Mouse (Mus musculus) hindbrain, embryonic 15.5 days (tissue): ENCODE results near the gene Pusl1. TPM values are rescaled to one million over a fixed set of nuclear protein-coding genes. Genes with fewer than 3 reads are reported as not detected.
A peak's percentile ranks its signal among the peaks of the same experiment; 100 is the strongest.

Source experiments
- ATAC-seq: fragments of 200-750 bp; cut with Nextera tagmentation; 2 replicates; pipeline ENCODE4 v1.8.0; 2017; ENCODE audit warnings: low read depth, moderate number of reproducible peaks, moderate TSS enrichment; ENCODE audit not compliant: low FRiP score
- H3K27ac ChIP-seq: fragments of 300-500 bp; sonication (generic); replicated peaks from 2 replicates; pipeline ENCODE4 v1.5.1; 2015; ENCODE audit warnings: mild to moderate bottlenecking, inconsistent platforms
- H3K27me3 ChIP-seq: fragments of 300-500 bp; sonication (generic); 2 replicates; pipeline ENCODE4 v1.6.1; 2015; ENCODE audit warnings: control low read depth, inconsistent platforms
- H3K36me3 ChIP-seq: fragments of 300-500 bp; sonication (generic); 2 replicates; pipeline ENCODE4 v1.6.1; 2015; ENCODE audit warnings: control low read depth, inconsistent platforms
- H3K4me1 ChIP-seq: fragments of 300-500 bp; sonication (generic); replicated peaks from 2 replicates; pipeline ENCODE4 v1.6.1; 2015; ENCODE audit warnings: control low read depth, inconsistent platforms
- H3K4me2 ChIP-seq: fragments of 300-500 bp; sonication (generic); 2 replicates; pipeline ENCODE4 v1.6.1; 2015; ENCODE audit warnings: moderate library complexity, mild to moderate bottlenecking, inconsistent platforms
- H3K4me3 ChIP-seq: fragments of 300-500 bp; sonication (generic); 2 replicates; pipeline ENCODE4 v1.5.1; 2015; ENCODE audit warnings: mild to moderate bottlenecking, inconsistent platforms
- H3K9ac ChIP-seq: fragments of 300-500 bp; sonication (generic); 2 replicates; pipeline ENCODE4 v1.6.1; 2015; ENCODE audit warnings: inconsistent platforms
- H3K9me3 ChIP-seq: fragments of 300-500 bp; sonication (generic); 2 replicates; pipeline ENCODE4 v1.6.1; 2016; ENCODE audit warnings: control low read depth, inconsistent platforms
- WGBS: fragments of 180-500 bp; shearing (Covaris S2); methylation state at CpG from one replicate; pipeline ENCODE4 v1.1.7; 2015; 5-methylcytosine and 5-hydroxymethylcytosine counted together
- polyA plus RNA-seq: library from polyadenylated mRNA; unstranded; fragments of >200 nt; fragmentation: Nextera tagmentation; extraction: Ambion mirVana; gene quantifications from 2 replicates; pipeline ENCODE4 v1.2.1, GENCODE M21; 2015

Gene Pusl1
- polyA plus RNA-seq, 1 experiment from 2014 or later, result 62.9 TPM

- no peak overlapping the region for H3K9ac ChIP-seq
- no peaks in the 10 kb centered on the region for H3K9me3 ChIP-seq
- H3K4me1 ChIP-seq, result peaks cover 43% of the 10 kb centered on the region
- H3K27ac ChIP-seq, result no peak overlapping the region
- H3K4me3 ChIP-seq, result no peak overlapping the region
- H3K36me3 ChIP-seq, result peaks cover 19% of the 10 kb centered on the region; the same call in 1 of the 2 replicates
- WGBS, result 92% methylated on average over 3 of the region's 3 CpGs
- H3K27me3 ChIP-seq, result no peaks in the 10 kb centered on the region
- no peak for ATAC-seq
- H3K4me2 ChIP-seq, result no peak overlapping the region
Measured at GRCm38 (mm10) chr4:155851368-155851767, 40.2 kb downstream of the Pusl1 start.

DNA sequence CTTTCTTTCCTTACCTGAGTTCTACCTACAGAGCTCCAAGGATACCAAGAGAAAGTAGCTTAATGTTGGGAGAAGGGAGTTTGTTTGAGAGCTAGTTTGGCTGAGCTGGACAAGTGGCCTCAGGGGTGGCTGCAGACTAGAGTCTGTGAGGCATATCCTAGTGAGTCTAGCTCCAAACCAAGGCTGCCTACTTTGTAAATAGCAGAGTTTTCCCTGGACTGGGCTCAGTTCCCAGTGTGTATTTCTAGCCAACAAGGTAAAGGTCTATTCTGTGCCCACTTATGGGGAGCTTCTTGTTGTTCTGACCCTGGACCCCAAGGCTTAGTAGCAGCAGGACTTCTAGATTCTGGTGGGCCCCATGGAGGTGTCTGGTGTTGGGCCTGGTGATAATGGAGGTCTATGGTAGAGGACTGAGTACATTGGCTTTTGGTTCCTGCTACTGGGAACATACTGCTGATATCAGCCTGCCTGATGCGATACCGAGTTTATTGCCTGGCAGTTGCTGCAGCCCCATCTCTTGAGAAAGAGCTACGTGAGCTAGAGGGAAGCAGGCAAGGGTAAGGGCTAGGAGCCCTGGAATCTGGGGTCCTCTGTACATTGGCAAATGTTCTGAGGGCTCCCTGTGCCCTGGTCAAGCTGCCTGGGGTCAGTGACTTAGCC lies 41.7 kb downstream of the Pusl1 start:
- H3K4me2 ChIP-seq, result 0 out of 2 replicates have a peak overlapping the region, but pooled peaks have one; percentile 84
- WGBS, result 91% methylated on average over 3 of the region's 3 CpGs

DNA sequence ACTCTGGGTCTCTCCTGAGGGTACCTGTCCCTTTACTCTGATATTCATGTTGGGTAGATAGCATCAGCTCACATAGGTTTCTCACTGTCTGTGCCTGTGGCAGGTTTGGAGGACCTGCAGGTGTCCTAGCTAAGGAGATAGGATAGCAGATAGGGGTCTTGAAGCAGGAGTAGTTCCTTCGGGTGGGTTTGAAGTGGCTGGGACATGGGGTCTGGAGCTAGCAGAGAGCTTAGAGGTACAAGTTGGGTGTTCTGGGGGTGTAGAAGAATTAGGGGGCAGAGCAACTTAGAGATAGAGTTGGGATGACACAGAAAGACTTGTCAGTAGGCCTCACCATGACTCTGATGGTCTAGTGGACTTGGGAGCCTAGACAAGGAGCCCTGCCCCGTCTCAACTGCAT lies 42.2 kb downstream of the Pusl1 start:
- 85% methylated on average over 2 of the region's 2 CpGs for WGBS
- ATAC-seq, result no peak
- no peak overlapping the region for H3K9ac ChIP-seq
- H3K27me3 ChIP-seq, result no peaks in the 10 kb centered on the region
- no peaks in the 10 kb centered on the region for H3K9me3 ChIP-seq
- no peak overlapping the region for H3K27ac ChIP-seq
- H3K4me2 ChIP-seq, result peak overlapping the region; percentile 84
- H3K4me3 ChIP-seq, result 0 out of 2 replicates have a peak overlapping the region, but pooled peaks have one; percentile 51
- H3K36me3 ChIP-seq, result no peaks in the 10 kb centered on the region
- H3K4me1 ChIP-seq, result peaks cover 45% of the 10 kb centered on the region

More for the DNA sequence above, 41.7 kb downstream of the Pusl1 start:
- Histone ChIP-seq H3K4me3 (no peak overlapping the region), H3K9ac (no peak overlapping the region), H3K4me1 (peaks cover 45% of the 10 kb centered on the region), H3K9me3 (no peaks in the 10 kb centered on the region), H3K27ac (no peak overlapping the region), H3K36me3 (peaks cover 4% of the 10 kb centered on the region; the same call in 1 of the 2 replicates), H3K27me3 (no peaks in the 10 kb centered on the region)
- ATAC-seq, result no peak

- ATAC-seq, result no peak
- H3K9me3 ChIP-seq, result no peaks in the 10 kb centered on the region
- H3K4me1 ChIP-seq, result peaks cover 45% of the 10 kb centered on the region
Measured at GRCm38 (mm10) chr4:155848434-155849095, 43.0 kb downstream of the Pusl1 start.

DNA sequence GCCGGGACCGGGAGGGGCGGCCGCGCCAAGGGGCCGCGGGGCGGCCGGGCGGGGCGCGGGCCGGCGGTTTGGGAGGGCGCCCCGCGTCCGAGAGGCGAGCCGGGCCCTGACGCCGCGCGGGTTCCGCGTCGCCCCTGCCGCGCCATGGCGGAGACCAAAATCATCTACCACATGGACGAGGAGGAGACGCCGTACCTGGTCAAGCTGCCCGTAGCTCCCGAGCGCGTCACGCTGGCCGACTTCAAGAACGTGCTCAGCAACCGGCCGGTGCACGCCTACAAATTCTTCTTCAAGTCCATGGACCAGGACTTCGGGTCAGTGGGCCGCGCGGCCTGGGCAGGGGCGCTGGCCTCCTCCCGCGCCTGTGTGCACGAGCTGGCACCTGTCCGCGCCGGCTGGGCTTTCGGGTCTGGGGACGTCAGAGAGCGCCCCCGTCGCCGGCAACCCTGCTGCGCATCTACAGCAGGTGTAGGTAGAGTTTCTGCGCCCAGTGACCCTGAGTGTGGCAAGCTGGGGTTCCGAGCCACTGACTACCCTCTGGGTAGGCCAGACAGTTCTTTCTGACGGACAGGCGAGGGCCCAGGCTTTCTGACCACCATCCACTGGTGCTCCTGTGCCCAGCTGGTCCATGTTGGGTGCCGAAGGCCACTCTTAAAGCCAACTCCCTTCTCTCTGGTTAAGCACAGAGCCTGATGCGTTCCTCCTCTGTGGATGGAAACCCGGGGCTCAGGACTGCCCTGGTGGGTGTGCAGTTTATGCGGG lies 43.8 kb downstream of the Pusl1 start:
- under 1% methylated on average over 60 of the region's 69 CpGs for WGBS
- no peaks in the 10 kb centered on the region for H3K36me3 ChIP-seq
- ATAC-seq, result peak; percentile 63; the same call in 1 of the 2 replicates
- no peaks in the 10 kb centered on the region for H3K9me3 ChIP-seq
- peak overlapping the region; percentile 96 for H3K9ac ChIP-seq
- peak overlapping the region; percentile 85 for H3K27ac ChIP-seq
- peak overlapping the region; percentile 51 for H3K4me3 ChIP-seq
- peaks cover 45% of the 10 kb centered on the region for H3K4me1 ChIP-seq
- peak overlapping the region; percentile 84 for H3K4me2 ChIP-seq
- H3K27me3 ChIP-seq, result no peaks in the 10 kb centered on the region

More at GRCm38 (mm10) chr4:155848434-155849095, 43.0 kb downstream of the Pusl1 start:
- H3K27ac ChIP-seq, result no peak overlapping the region
- H3K27me3 ChIP-seq, result no peaks in the 10 kb centered on the region
- no peaks in the 10 kb centered on the region for H3K36me3 ChIP-seq
- peak overlapping the region; percentile 96 for H3K9ac ChIP-seq
- H3K4me3 ChIP-seq, result peak overlapping the region; percentile 51
- peak overlapping the region; percentile 84 for H3K4me2 ChIP-seq
- WGBS, result 57% methylated on average over 7 of the region's 7 CpGs

DNA sequence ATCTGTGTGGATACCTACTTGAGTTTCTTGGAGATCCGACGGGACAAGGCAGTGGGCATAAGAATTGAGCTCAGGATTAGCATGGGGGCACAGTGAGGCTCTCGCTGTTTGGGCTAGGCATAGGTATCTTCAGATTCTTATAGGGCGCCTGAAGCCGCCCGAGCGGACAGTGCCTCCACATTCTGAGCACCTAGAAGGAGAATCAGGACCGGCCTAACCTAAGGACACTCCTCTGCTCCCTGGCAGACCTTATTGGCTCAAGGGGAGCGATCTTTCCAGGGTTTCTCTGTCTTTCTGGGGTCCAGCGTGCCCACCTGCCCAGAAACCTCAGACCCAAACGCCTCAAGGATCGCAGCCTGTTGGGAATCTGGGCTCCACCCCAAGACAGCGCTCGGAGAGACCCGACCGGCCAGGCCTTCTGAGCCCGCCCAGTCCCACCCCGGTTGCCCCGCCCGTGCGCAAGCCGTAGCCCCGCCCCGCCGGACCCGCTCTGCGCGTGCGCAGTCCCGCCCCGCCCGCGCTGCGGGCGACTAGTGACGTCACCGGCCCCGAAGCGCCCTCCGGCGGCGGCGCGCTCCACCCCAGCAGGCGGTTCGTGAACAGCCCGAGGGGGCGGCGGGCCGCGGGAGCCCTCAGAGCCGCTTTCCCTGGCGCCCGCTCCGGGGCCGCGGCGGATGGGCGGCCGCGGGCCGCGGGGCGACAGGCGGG lies 44.6 kb downstream of the Pusl1 start, which contains the start of gene Dvl1:
Dvl1 (plus strand) TSS at position 532 of the 708 bp plus-strand sequence.
- peak within 1 kb of the TSS; percentile 84 for H3K4me2 ChIP-seq
- peaks cover 45% of the 10 kb centered on the region for H3K4me1 ChIP-seq
- WGBS, result 5% methylated on average over 28 of the region's 65 CpGs
- H3K27me3 ChIP-seq, result no peaks in the 10 kb centered on the region
- H3K4me3 ChIP-seq, result peak within 1 kb of the TSS; percentile 51
- peak; percentile 88 for ATAC-seq
- H3K27ac ChIP-seq, result peak within 1 kb of the TSS; percentile 85
- no peaks in the 10 kb centered on the region for H3K9me3 ChIP-seq
- no peaks in the 10 kb centered on the region for H3K36me3 ChIP-seq
- peak within 1 kb of the TSS; percentile 96 for H3K9ac ChIP-seq

- peaks cover 6% of the 10 kb centered on the region for H3K27me3 ChIP-seq
- H3K9ac ChIP-seq, result no peak overlapping the region
- no peak overlapping the region for H3K27ac ChIP-seq
- ATAC-seq, result no peak
- no peaks in the 10 kb centered on the region for H3K9me3 ChIP-seq
- 88% methylated on average over 5 of the region's 5 CpGs for WGBS
- H3K36me3 ChIP-seq, result no peaks in the 10 kb centered on the region
- H3K4me2 ChIP-seq, result no peak overlapping the region
- no peak overlapping the region for H3K4me3 ChIP-seq
- H3K4me1 ChIP-seq, result peaks cover 24% of the 10 kb centered on the region
Measured at GRCm38 (mm10) chr4:155843231-155843630, 48.4 kb downstream of the Pusl1 start.

DNA sequence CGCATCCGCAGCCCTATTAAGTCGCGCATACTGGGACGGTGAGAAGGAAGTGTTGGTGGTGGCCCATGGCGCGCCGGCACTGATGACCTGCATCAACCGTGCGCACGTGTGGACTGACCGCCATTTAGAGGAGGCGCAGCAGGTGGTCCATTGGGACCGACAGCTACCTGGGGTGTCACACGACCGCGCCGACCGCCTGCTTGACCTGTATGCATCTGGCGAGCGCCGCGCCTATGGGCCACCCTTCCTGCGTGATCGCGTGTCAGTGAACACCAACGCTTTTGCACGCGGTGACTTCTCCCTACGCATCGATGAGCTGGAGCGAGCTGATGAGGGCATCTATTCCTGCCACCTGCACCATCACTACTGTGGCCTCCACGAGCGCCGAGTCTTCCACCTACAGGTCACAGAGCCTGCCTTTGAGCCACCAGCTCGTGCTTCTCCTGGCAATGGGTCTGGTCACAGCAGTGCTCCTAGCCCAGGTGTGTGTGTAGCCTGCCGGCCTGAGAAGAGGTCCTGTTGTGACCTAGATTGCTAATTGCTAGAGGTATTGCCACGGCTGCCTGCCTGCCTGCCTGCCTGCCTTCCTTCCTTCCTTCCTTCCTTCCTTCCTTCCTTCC lies 49.8 kb downstream of the Pusl1 start:
- no peak overlapping the region for H3K9ac ChIP-seq
- H3K4me1 ChIP-seq, result peaks cover 20% of the 10 kb centered on the region
- no peaks in the 10 kb centered on the region for H3K9me3 ChIP-seq
- 0 out of 2 replicates have a peak overlapping the region, but pooled peaks have one; percentile 21 for H3K4me3 ChIP-seq
- H3K27me3 ChIP-seq, result peaks cover 6% of the 10 kb centered on the region
- no peaks in the 10 kb centered on the region for H3K36me3 ChIP-seq
- no peak overlapping the region for H3K27ac ChIP-seq
- ATAC-seq, result no peak
- peak overlapping the region; percentile 52 for H3K4me2 ChIP-seq
- 35% methylated on average over 38 of the region's 38 CpGs for WGBS

GRCm38 (mm10) chr4:155841003-155841454 lies 50.6 kb downstream of the Pusl1 start:
- Histone ChIP-seq H3K27ac (no peak overlapping the region), H3K9ac (no peak overlapping the region), H3K9me3 (no peaks in the 10 kb centered on the region), H3K27me3 (peaks cover 6% of the 10 kb centered on the region), H3K4me3 (peak overlapping the region; percentile 21), H3K36me3 (no peaks in the 10 kb centered on the region), H3K4me1 (peaks cover 14% of the 10 kb centered on the region), H3K4me2 (peak overlapping the region; percentile 52)
- ATAC-seq, result 0 out of 2 replicates have a peak, but pooled peaks have one; percentile 27
- under 1% methylated on average over 32 of the region's 32 CpGs for WGBS

DNA sequence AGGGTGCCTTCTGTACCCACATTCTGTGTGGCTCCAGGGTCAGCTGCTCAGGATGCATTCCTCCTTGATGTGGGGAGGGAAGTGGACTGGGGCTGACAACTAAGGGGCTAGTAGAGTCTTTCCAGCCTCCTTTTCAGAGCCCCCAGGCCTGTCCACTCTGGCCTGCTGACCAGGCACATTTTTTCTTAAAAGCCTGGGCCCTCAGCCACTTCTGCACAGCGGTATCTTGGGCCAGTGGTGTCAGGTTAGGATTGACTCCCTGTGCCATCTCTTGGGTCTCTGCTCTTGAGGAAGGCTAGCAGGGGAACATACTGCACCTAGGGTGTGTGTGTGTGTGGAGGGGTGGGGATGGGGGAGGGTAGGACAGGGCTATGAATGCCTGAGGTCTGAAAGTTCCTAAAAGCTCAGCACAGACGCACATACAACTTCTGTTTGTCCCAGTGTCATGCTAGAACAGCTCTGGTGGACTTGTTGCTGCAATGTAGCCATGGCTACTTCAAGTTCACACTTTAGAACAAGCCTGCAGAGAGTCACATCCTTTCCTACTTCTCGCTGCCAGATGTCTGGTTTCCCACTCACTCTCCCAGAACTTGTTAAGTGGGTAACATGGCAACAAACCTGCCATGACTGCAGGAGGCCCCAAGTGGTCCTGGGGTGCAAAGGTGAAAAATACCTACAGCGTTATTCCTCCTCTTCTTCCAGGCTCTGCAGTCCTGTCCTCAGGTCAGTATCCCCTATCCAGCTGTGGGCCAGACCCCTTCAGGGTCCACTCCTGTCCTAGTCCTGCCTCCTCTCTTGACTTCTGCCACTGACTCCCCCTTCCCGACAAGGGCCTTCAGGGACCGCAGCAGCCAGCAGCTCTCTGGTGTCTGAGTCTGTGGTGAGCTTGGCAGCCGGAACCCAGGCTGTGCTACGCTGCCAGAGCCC lies 51.2 kb downstream of the Pusl1 start:
- peaks cover 14% of the 10 kb centered on the region for H3K4me1 ChIP-seq
- H3K9me3 ChIP-seq, result no peaks in the 10 kb centered on the region
- no peaks in the 10 kb centered on the region for H3K36me3 ChIP-seq
- ATAC-seq, result no peak
- 8% methylated on average over 8 of the region's 8 CpGs for WGBS
- H3K9ac ChIP-seq, result 0 out of 2 replicates have a peak overlapping the region, but pooled peaks have one; percentile 17
- H3K4me3 ChIP-seq, result peak overlapping the region; percentile 21
- H3K27me3 ChIP-seq, result peaks cover 6% of the 10 kb centered on the region
- H3K27ac ChIP-seq, result 0 out of 2 replicates have a peak overlapping the region, but pooled peaks have one; percentile 6
- peak overlapping the region; percentile 52 for H3K4me2 ChIP-seq
